Mouse (Mus musculus): ENCODE measurements at regions not wholly inside any gene's neighbourhood (a gene's known extent, or its start where the extent isn't known, plus 50 kb on each side); places are given as distances from the start of the nearest gene placed in this dataset.
A peak's percentile ranks its signal among the peaks of the same experiment; 100 is the strongest.

DNA sequence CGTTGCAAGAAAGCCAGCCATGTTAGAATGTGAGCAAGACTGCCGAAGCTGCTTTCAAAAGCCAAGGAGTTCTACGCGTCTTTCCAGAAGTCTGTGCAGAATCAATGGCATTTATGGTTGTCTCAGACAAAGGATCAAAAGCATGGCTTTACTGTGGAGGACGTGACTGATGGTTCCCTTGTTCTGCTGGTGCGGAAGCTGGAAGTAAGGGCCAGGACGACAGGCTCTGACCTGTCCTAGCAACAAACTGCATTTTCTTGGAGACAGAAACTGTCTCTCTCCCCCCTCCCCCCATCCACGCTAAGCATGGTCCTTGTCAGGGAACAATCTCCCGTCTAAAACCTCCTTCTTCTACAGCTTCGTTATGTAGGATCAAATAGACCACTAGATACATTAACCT, 2780.3 kb upstream of the Gm7489 start:
- DNase-seq, result no peak

DNA sequence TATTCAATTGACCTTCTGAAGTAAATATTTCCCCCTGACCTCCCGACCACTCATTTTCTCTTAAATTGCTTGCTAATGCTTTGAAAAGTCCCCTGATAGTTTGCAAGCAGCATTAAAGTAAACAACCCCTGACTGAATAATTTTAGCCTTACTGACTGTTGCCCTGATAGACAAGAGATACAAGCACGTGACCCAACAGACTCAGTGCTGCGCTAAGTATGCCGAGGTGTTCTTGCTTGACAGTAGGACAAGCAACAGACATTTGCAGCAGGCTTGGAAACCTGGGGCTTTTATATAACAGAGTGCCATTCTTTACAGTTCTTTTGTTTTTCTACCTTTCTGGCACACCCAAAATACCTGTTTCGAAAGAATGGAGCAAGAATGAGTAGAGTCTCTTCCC, 2779.9 kb upstream of the Gm7489 start:
- no peak for DNase-seq

DNA sequence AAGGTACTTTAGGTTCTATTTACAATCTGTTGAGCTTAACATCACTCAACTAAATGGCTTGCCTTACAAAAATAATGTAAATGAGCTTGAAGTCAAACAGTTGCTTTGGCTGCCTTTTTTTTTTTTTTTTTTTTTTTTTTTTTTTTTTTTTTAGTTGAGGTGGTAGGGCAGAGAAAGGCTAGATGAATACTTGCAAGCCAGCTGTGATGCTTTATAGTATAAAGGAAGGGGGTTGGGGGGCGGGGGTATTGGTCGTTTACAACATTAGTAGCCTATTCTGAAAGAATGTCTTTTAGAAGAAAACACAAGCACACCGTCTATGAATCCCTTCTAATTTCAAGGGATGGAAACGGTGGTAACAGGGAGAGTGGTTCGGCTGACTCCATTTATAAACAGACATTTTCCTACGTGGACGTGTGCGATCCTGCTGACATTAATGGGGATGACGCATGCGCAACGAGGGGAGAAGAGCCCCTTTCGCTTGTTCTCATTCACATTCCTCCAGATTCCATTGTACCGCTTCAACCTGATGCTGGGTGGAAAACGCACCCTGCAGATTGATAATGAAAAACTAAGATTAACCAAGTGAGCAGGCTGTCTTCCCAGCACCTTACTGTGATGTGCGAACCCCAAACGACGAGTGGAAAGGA, 2779.2 kb upstream of the Gm7489 start:
- no peak for DNase-seq

DNA sequence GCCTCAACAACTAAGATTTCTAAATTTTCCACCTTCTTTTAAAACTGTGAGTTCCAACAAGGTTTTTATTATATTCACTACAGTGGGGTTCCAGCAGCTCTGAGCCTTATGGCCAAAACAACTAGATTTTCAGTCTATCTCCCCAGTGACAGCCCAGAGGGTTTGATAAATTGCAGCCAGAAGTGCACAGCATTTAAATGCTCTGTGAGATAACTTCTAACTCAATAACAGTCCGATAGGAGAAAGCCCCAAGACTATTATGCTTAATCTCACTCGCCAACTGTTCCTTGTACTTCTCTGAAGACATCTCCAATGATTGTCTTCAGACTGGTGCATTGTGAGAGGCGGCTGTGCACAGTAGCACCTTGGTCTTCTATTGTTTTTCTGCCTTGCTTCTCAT, 2774.5 kb upstream of the Gm7489 start:
- no peak for DNase-seq

DNA sequence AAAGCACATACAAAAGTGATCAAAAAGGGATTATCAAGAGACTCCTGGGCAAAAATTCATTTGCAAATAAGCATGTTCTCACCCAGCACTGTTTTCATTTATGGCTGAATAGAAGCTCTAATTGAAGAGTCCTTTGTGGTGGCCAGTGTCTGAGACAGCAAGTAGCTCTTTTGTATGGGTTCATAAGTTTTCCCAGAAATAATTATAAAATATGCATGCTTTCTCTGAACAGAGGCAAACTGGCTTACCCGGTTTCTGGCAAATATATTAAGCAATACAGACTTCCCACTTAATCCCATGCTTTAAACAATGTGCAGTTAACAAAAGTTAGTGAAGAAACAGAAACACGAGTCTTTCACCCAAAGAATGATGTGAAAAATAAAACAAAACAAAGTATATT, 2758.8 kb upstream of the Gm7489 start:
- DNase-seq, result no peak

DNA sequence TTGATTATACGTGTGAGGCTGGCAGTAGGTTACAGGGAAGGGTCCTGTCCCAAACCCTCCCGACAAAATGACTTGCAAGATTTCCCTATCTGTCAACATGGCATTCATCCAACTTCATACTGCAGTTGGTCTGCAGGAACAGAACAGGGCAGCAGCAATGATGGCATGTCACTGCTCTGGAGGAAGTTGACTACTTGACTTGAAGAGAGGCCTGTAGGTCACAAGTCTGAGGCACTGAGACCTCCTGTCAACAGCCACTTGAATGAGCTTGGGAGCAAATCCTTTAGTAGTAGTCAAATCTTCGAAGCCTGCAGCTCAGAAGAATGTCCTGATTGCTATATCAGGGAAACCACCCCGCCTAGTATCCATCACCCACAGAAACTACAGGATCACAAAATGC, 2753.7 kb upstream of the Gm7489 start:
- no peak for DNase-seq

DNA sequence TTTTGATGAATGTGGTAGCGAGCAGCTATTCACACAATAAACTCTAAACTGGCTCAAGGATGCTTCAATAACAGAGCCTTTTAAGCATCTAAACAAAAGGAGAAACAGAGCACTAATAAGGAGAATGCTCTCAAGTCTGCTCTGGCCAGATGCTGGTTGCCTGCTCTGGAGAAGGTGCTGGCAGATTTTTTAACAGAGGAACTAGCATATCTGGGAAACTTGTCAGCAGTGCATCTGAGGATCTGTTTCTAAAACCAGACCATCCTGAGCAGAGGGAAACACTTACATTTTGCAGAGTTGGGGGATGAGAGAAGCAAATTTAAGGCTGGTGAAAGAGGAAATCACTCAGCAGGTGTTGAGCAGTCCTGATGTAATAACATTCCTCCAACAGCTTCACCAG, 2748.6 kb upstream of the Gm7489 start:
- no peak for DNase-seq

DNA sequence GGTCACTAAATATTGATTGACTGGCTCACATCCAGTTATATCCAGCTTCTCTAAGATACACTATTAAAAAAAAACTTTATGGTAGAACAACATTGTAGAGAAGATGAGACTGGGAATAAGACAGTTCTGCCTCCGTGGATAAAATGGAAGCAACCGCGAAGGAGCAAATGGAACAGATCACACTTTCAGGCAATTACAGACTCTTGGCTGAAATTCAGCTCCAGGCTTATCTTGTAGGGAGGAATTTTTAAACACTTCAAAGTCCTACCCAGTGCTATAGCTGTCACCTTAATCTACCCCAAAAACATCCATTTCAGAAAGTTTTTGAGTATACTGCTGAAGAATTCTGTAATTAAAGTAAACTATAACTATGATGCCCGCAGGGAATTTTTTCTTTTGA, 2745.2 kb upstream of the Gm7489 start:
- no peak for DNase-seq

DNA sequence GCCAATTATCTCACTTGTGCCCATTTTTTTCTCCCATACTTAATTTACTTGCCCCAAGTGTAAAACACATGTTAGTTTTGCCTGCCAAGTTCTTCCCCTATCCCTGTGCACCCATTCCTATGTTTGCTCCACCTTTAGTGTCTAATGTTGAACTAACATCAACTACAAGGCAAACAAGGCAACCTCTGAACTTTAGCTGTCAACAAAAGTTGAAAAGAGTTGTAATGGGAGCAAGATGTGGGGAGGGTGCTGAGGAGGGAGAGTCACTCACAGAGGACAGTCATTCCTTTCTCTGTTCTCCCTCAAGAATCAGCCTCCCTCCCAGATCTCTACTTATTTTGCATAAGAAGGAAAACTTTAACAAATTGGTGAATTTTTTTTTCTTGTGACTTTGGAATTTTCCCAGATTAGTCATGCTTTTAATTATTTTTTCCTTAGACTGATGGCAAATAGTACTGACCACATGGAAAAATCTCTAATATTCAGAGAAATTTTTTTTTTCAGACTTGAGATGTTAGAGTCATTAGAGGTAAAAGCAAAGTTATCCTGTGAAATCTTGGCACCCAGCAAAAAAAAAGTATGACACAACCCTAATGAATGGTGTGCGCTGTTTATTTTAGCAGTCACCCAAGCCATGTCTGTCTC, 2710.6 kb upstream of the Gm7489 start:
- no peak for DNase-seq

DNA sequence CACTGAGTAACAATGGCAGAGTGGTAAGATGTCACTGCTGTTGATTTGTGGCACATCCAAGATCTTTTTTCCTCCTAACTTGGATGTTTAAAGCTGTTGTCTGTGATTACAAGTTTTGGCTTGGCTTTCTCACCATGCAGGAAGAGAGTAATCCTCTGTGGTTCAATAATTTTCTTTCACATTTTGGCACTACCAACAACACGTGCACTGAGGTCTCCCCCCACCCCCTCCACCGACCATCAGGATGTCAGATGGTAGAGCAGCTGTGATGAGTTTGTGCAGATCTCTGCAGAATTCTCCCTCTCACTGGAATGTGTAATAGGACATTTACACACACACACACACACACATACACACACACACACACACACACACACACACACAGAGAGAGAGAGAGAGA, 2708.2 kb upstream of the Gm7489 start:
- DNase-seq, result peak; percentile 58

DNA sequence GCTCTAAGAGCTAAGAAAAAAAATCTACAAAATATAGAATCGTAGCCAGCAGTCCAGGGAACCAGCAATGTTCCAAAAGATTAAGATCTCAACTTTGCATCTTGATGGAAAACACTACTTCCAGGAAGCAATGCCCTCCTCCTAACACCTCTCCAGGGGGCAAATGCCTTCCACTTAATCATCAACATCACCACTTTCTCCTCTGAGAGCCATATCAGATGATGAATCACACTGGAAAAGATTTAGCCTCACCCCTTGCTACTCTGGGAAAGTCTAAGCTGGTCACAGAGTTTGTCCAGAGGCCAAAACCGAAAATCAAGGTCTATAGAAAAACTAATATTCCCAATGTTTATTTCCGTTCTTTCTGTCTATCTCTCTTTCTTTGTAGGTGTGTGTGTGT, 2695.6 kb upstream of the Gm7489 start:
- DNase-seq, result no peak

DNA sequence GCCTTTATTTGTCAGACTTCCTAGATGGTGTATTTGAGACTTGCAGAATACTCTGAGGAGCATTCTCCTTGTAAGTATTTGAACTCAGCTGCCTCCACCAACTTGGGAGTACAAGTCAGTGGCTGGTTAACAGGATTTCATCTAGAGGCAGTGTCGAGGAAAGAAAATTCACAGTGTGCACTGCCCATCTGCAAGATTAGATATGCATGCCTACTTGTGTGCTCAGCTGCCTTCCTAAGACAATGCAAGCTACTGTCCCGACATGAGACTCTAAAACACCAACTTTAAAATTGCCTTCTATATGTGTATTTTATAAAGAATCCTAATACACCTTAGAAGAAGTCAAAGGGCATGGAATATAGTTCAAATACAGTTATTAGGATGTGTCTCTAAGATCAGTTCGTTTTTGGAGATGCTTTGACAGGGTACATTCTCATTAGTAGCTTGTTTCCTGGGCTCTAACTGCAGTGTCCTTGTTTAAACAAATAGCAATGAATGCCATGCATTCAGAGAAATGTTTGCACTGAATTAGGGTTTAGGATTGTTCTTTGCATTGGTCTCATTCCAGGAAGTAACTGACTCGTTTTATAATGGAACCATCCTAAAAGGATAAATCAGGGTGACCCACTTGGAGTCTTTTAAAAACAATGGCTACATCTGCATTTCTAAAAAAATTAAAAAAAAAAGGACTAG, 2687.1 kb upstream of the Gm7489 start:
- DNase-seq, result no peak

DNA sequence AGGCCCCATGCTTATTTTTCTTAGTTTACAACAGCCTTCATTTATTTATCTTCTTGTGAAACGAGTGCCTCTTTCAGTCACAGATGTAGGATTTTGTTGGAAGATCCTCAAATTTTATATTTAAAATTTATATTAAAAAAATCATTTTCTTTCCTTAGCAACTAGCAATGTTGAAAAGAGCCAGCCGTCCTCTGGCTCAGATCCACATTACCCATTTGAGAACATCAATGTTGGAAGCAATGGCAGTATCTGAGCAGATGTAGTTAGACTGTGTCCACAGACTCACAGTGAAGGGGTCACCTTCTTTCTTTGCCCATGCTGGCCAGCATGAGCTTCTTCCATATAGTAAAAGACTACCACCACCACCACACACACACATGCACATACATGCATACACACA, 2681.4 kb upstream of the Gm7489 start:
- no peak for DNase-seq

DNA sequence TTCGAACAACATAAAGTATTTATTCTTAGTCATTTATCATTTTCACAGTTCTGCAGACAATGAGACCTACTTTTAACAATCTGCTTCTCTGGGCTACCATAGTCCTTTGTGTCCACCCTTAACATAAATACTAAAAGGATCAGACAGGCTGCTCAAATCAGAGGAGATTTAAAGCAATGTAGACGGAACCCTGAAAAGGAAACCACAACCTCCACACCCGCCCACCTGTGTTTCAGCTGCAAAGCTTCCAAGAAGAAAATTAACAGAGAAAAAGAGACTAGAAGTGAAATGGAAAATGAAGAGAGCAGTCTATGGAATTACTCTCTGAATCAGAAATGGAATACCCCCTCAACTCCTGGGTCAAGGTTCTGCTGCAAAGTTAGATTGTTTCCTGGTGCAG, 2678.7 kb upstream of the Gm7489 start:
- no peak for DNase-seq

DNA sequence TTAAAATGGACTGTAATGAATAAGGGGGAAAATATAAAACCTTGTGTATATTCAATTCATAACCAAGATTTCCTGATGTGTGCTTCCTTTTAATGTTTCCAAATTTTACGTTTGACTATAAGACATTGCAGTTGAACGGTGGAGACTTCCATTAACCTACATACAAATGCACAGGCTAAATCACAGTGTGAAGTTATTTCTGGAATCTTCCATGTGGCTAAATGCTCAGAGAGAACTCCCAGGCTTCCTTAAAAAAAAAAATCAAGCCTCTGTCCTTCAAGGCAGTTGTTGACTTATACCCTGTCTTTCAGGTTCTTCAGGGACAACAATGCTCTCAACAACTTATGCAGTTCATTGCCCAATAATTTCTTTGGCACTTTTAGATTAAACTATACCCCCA, 2677.9 kb upstream of the Gm7489 start:
- no peak for DNase-seq

DNA sequence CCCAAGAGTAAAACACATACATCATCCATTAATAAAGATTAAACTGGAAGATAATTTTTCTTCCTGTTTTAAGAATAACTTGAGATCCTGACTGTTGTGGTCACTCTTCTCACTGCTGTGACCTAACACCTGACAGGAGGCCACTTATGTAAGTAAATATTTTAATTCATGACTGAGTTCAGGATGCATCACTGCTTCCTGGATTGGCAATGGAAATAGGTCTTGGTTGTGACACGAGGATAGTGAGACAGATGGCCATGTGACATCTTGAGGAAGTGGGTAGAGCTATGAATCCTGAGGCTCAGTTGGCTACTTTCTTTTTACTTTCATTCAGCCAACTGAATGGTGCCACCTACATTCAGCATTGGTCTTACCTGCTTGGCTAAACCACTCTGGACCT, 2649.8 kb upstream of the Gm7489 start:
- no peak for DNase-seq

DNA sequence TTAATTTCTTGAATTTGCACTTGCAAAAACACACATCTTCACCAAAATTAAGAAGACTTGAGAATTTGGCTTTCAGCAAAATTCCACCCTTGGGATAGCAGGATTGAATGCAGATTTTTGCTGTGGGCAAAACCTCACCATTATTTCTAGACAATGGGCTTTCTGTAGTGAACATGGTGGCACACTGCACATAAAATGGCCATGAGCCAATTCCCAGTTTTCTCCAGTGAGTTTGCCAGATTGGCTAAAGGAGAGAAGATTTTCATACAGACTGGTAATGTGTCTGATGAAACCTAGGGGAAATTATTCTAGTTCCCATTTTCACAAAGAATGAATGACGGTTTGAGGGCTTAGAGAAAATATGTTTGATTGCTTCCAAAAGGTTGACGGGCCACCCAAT, 2640.1 kb upstream of the Gm7489 start:
- DNase-seq, result no peak

DNA sequence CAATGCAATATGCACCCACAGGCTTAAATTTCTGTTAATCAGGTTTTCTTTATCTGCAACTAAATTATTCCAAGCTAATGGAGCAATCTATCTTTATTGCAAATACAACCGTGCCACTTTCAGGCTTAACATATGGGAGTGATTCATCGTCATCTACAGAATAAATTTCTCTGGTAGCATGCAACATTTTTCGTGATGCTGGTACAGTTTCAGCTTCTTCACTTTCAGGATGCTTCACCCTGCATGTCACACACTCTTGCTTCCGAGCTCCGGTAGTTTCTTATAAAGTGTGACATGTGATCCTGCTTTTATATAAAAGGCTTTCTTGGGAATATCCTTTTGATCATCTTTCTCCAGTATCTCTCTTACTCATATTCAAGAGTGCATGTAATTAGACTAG, 2637.4 kb upstream of the Gm7489 start:
- DNase-seq, result no peak

DNA sequence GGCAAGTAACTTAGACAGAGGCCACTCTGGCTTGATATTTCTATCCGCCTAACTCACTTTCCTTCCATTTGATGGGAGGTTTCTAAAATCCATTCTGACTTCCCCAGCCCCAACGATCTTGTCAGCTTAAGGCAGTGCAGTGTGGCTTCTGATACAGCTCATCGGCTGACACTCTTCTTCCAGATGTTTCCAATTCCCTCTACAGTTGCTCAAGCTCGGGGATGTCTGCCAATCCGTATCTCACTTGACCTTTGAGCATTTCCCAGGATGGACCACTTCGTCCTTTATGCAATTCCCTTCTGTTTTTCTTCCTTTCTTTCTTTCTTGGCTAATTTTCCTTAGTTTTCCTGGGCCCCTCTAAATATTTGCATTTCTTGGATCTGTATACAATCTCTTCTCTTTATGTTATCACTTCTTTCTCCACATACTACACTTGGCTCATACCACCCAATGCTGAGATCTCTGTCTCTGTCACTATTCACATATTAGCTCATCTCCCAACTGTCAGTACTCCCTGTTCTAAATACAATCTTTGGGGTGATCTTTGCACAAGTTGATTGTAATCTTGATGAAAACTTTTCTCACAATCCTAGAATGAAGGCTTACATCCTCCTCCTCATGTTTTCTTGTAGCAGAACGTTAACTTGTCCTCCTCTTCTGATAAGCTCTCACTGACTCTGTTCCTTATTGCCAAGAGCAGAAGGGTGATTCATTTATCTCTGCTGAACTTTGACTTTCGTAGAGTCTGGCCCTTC, 2636.5 kb upstream of the Gm7489 start:
- DNase-seq, result peak; percentile 23

DNA sequence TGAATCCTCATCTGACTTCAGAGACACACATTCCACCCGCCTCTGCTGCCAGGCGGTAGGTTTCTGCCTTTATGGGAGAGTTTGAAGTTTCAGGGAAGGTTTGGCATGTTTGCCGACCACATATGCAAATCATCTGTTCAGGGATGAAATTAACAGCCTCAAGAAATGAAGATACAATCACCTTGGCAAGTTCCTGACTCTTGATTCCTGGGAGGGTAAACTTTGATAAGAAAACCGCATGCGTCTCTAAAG, 2636.0 kb upstream of the Gm7489 start:
- DNase-seq, result no peak

DNA sequence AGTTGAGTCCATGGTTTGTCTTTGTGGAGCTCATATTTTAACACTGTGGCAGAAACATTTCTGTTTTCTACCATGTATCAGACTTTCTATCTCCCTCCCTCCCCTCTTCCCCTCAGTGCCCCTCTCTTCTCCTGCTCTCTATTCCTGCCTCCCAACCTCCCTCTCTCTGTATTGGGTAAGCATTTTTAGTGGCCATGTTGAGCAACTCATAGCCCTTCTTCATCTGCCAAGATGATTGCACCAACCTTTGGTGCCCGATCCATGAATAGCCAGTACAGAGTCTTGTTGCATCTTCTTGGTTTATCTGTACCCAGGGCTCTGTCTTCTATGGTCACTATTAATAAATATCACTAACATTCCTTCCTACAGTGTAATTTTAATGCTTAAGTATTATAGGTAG, 2630.6 kb upstream of the Gm7489 start:
- no peak for DNase-seq

DNA sequence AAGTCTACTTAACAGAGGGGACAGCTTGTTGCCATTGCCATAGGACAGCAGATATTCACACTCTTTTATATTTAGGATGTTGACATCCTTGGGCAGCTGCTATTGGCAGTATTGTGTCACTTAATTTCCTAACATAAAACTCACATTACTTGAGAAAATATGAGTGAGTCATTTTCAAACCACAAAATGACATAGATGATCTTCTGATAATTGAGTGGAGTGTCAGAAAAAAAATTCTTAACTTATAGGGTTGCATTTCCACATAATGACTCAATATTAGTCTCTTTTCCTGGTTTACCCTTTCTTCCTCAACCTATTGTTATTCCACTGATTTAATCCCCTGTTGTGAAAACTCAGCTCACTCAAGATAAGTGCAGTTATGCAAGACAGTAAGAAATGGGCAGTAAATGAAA, 2629.5 kb upstream of the Gm7489 start:
- no peak for DNase-seq

DNA sequence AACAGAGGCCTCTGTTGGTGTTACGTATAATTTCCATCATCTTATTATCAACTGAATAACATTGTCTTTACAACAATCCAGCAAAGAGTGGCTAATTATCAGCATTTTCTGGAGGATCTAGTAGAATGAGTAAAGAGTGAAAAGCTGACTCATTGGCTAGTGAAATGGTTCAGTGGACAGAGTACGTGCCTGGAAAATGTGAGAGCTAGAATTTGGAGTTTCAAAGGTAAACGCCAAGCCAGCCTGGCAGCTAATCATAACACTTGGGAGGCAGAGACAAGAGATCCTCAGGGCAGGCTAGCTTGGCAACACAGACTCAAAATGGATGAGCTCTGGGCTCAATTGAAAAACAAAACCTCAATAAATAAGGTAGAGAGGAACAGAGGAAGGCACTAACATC, 2628.0 kb upstream of the Gm7489 start:
- no peak for DNase-seq

All from gastrocnemius, postnatal 25 days (tissue).